Mouse (Mus musculus): Measurements from ENCODE around the gene Gm8909.

GRCm38 (mm10) chr17:36190169-36190507, 21.8 kb upstream of the Gm8909 start, which contains the start of gene H2-T3:
- no peak for TF ChIP-seq CTCF (IDR thresholded peaks at IDR 0.05; ENCODE audit: low read depth, low read length)
- no peak for TF ChIP-seq POLR2A (IDR thresholded peaks at IDR 0.05; ENCODE audit: extremely low read depth, insufficient read depth, low read length)

All from liver, adult 2 months (tissue).